Mouse (Mus musculus) right cerebral cortex, postnatal 36 days (tissue): ENCODE results near the gene Gm20696.

ENCODE experiments used
- DNase-seq, 2 experiments: peaks; one replicate each; pipeline ENCODE4 v3.0.0; 2022; ENCODE audit warnings: low spot score in 2 of 2, mixed read lengths in 1 of 2

Gm20696 gene

GRCm38 (mm10) chr6:99624542-99624941 is 42.1 kb downstream of the Gm20696 start:
- no peak for DNase-seq

- DNase-seq: no peak
Measured at GRCm38 (mm10) chr6:99623641-99624040, 43.0 kb downstream of the Gm20696 start.

- no peak for DNase-seq
Measured at GRCm38 (mm10) chr6:99621167-99621566, 45.4 kb downstream of the Gm20696 start.

- no peak for DNase-seq
Measured at GRCm38 (mm10) chr6:99620471-99620870, 46.1 kb downstream of the Gm20696 start.

- no peak for DNase-seq
Measured at GRCm38 (mm10) chr6:99619964-99620363, 46.6 kb downstream of the Gm20696 start.

- DNase-seq: no peak
Measured at GRCm38 (mm10) chr6:99619466-99619865, 47.1 kb downstream of the Gm20696 start.

- no peak for DNase-seq
Measured at GRCm38 (mm10) chr6:99617867-99618266, 48.7 kb downstream of the Gm20696 start.

- DNase-seq: no peak
Measured at GRCm38 (mm10) chr6:99617415-99617814, 49.2 kb downstream of the Gm20696 start.

GRCm38 (mm10) chr6:99615272-99615751 is 51.3 kb downstream of the Gm20696 start:
- DNase-seq: no peak

GRCm38 (mm10) chr6:99614566-99615271 is 51.9 kb downstream of the Gm20696 start:
- DNase-seq: peak; percentile 46

- DNase-seq: no peak
Measured at GRCm38 (mm10) chr6:99611866-99612265, 54.7 kb downstream of the Gm20696 start.

- no peak for DNase-seq
Measured at GRCm38 (mm10) chr6:99610454-99611427, 55.9 kb downstream of the Gm20696 start.

GRCm38 (mm10) chr6:99606079-99606478 is 60.5 kb downstream of the Gm20696 start:
- DNase-seq: no peak

GRCm38 (mm10) chr6:99604758-99605157 is 61.8 kb downstream of the Gm20696 start:
- DNase-seq: no peak

GRCm38 (mm10) chr6:99602434-99602833 is 64.2 kb downstream of the Gm20696 start:
- DNase-seq: no peak

GRCm38 (mm10) chr6:99600886-99601285 is 65.7 kb downstream of the Gm20696 start:
- DNase-seq: no peak

- DNase-seq: peak; percentile 41 to 53
Measured at GRCm38 (mm10) chr6:99600168-99600793, 66.3 kb downstream of the Gm20696 start.

- no peak for DNase-seq
Measured at GRCm38 (mm10) chr6:99599651-99600050, 66.9 kb downstream of the Gm20696 start.

GRCm38 (mm10) chr6:99599229-99599628 is 67.4 kb downstream of the Gm20696 start:
- DNase-seq: no peak

GRCm38 (mm10) chr6:99577040-99577439 is 89.6 kb downstream of the Gm20696 start:
- DNase-seq: no peak

GRCm38 (mm10) chr6:99575633-99576032 is 91.0 kb downstream of the Gm20696 start:
- no peak for DNase-seq

GRCm38 (mm10) chr6:99573343-99573742 is 93.3 kb downstream of the Gm20696 start:
- no peak for DNase-seq
